Mouse (Mus musculus): ENCODE results near the gene Rce1. TPM values are rescaled to one million over a fixed set of nuclear protein-coding genes. Genes with fewer than 3 reads are reported as not detected.

The Rce1 gene
- polyA plus RNA-seq, 1 experiment from 2014 or later = 37.0 TPM

GRCm38 (mm10) chr19:4583856-4584255 is 41.6 kb downstream of the Rce1 start:
- WGBS = 59% methylated on average over 2 of the region's 2 CpGs
- TF ChIP-seq CTCF (IDR thresholded peaks at IDR 0.05; ENCODE audit: low read depth) = no peak
- no peak for ATAC-seq

GRCm38 (mm10) chr19:4579296-4579695 is 46.1 kb downstream of the Rce1 start:
- ATAC-seq = no peak

More at GRCm38 (mm10) chr19:4583856-4584255, 41.6 kb downstream of the Rce1 start:
- Histone ChIP-seq H3K9me3 (ENCODE audit: control insufficient read depth) (no peaks in the 10 kb centered on the region), H3K36me3 (ENCODE audit: control insufficient read depth, insufficient read depth) (no peaks in the 10 kb centered on the region), H3K9ac (ENCODE audit: low read depth, low read length) (no peak overlapping the region), H3K4me3 (ENCODE audit: low read depth, low read length) (no peak overlapping the region), H3K27ac (ENCODE audit: low read depth, low read length) (no peak overlapping the region), H3K4me1 (replicated peaks; ENCODE audit: control insufficient read depth, insufficient read depth, low read length) (no peaks in the 10 kb centered on the region), H3K4me2 (replicated peaks; ENCODE audit: low read depth) (no peak overlapping the region), H3K27me3 (replicated peaks; ENCODE audit: control insufficient read depth, insufficient read depth, low read length) (no peaks in the 10 kb centered on the region)

GRCm38 (mm10) chr19:4578799-4579198 is 46.6 kb downstream of the Rce1 start:
- Histone ChIP-seq H3K9me3 (ENCODE audit: control insufficient read depth) (no peaks in the 10 kb centered on the region), H3K9ac (ENCODE audit: low read depth, low read length) (no peak overlapping the region), H3K27me3 (replicated peaks; ENCODE audit: control insufficient read depth, insufficient read depth, low read length) (no peaks in the 10 kb centered on the region), H3K4me3 (ENCODE audit: low read depth, low read length) (no peak overlapping the region), H3K4me1 (replicated peaks; ENCODE audit: control insufficient read depth, insufficient read depth, low read length) (no peaks in the 10 kb centered on the region), H3K4me2 (replicated peaks; ENCODE audit: low read depth) (no peak overlapping the region), H3K36me3 (ENCODE audit: control insufficient read depth, insufficient read depth) (no peaks in the 10 kb centered on the region), H3K27ac (ENCODE audit: low read depth, low read length) (no peak overlapping the region)
- 72% methylated on average over 2 of the region's 2 CpGs for WGBS
- TF ChIP-seq CTCF (IDR thresholded peaks at IDR 0.05; ENCODE audit: low read depth) = no peak
- ATAC-seq = no peak

More at GRCm38 (mm10) chr19:4579296-4579695, 46.1 kb downstream of the Rce1 start:
- H3K27ac ChIP-seq (ENCODE audit: low read depth, low read length) = no peak overlapping the region
- no peaks in the 10 kb centered on the region for H3K27me3 ChIP-seq (replicated peaks; ENCODE audit: control insufficient read depth, insufficient read depth, low read length)
- H3K9me3 ChIP-seq (ENCODE audit: control insufficient read depth) = no peaks in the 10 kb centered on the region
- no peak for TF ChIP-seq CTCF (IDR thresholded peaks at IDR 0.05; ENCODE audit: low read depth)
- H3K4me3 ChIP-seq (ENCODE audit: low read depth, low read length) = no peak overlapping the region
- H3K4me2 ChIP-seq (replicated peaks; ENCODE audit: low read depth) = no peak overlapping the region
- no peaks in the 10 kb centered on the region for H3K4me1 ChIP-seq (replicated peaks; ENCODE audit: control insufficient read depth, insufficient read depth, low read length)
- 55% methylated on average over 5 of the region's 5 CpGs for WGBS
- H3K9ac ChIP-seq (ENCODE audit: low read depth, low read length) = no peak overlapping the region
- no peaks in the 10 kb centered on the region for H3K36me3 ChIP-seq (ENCODE audit: control insufficient read depth, insufficient read depth)

GRCm38 (mm10) chr19:4573241-4573640 is 52.2 kb downstream of the Rce1 start:
- H3K36me3 ChIP-seq (ENCODE audit: control insufficient read depth, insufficient read depth) = no peaks in the 10 kb centered on the region
- H3K4me3 ChIP-seq (ENCODE audit: low read depth, low read length) = no peak overlapping the region
- TF ChIP-seq CTCF (IDR thresholded peaks at IDR 0.05; ENCODE audit: low read depth) = peak; percentile 57
- ATAC-seq = no peak
- no peaks in the 10 kb centered on the region for H3K4me1 ChIP-seq (replicated peaks; ENCODE audit: control insufficient read depth, insufficient read depth, low read length)
- WGBS = 85% methylated on average over 1 of the region's 1 CpGs
- H3K4me2 ChIP-seq (replicated peaks; ENCODE audit: low read depth) = no peak overlapping the region
- H3K27me3 ChIP-seq (replicated peaks; ENCODE audit: control insufficient read depth, insufficient read depth, low read length) = no peaks in the 10 kb centered on the region
- H3K9me3 ChIP-seq (ENCODE audit: control insufficient read depth) = no peaks in the 10 kb centered on the region
- H3K27ac ChIP-seq (ENCODE audit: low read depth, low read length) = no peak overlapping the region
- H3K9ac ChIP-seq (ENCODE audit: low read depth, low read length) = no peak overlapping the region

Small RNAs within 50 kb of the gene (microRNA-seq; reads per million reads assigned to microRNA genes)
- not detected for gene Mir6986

Other genes starting within 250 kb of the Rce1 start
- gene Kdm2a, start 227.4 kb downstream of the Rce1 start, polyA plus RNA-seq (2015; fragmentation: Nextera tagmentation; extraction: Ambion mirVana) = 21.0 and 21.2 TPM in 2 replicates
- gene Rhod, start 186.2 kb downstream of the Rce1 start, polyA plus RNA-seq (2015; fragmentation: Nextera tagmentation; extraction: Ambion mirVana) = 54.8 and 60.3 TPM in 2 replicates
- gene Syt12, start 148.2 kb downstream of the Rce1 start, polyA plus RNA-seq (2015; fragmentation: Nextera tagmentation; extraction: Ambion mirVana) = 0.23 and 0.26 TPM in 2 replicates
- gene 2010003K11Rik, start 127.1 kb downstream of the Rce1 start, polyA plus RNA-seq (2015; fragmentation: Nextera tagmentation; extraction: Ambion mirVana) = 156 and 165 TPM in 2 replicates
- 6.1 and 7.0 TPM in 2 replicates for gene Pcx, start 115.2 kb downstream of the Rce1 start, polyA plus RNA-seq (2015; fragmentation: Nextera tagmentation; extraction: Ambion mirVana)
- 4.6 and 4.8 TPM in 2 replicates for gene Lrfn4, start 10.0 kb downstream of the Rce1 start, polyA plus RNA-seq (2015; fragmentation: Nextera tagmentation; extraction: Ambion mirVana)
- gene Gm960, start 73.0 kb upstream of the Rce1 start, polyA plus RNA-seq (2015; fragmentation: Nextera tagmentation; extraction: Ambion mirVana) = 1.0 and 1.1 TPM in 2 replicates
- 0.27 and 0.31 TPM in 2 replicates for gene Sptbn2, start 85.5 kb upstream of the Rce1 start, polyA plus RNA-seq (2015; fragmentation: Nextera tagmentation; extraction: Ambion mirVana)
- 17.0 and 18.3 TPM in 2 replicates for gene Rbm4b, start 130.9 kb upstream of the Rce1 start, polyA plus RNA-seq (2015; fragmentation: Nextera tagmentation; extraction: Ambion mirVana)
- 20.3 and 21.6 TPM in 2 replicates for gene Rbm4, start 168.3 kb upstream of the Rce1 start, polyA plus RNA-seq (2015; fragmentation: Nextera tagmentation; extraction: Ambion mirVana)
- gene Gm21992, start 186.0 kb upstream of the Rce1 start, polyA plus RNA-seq (2015; fragmentation: Nextera tagmentation; extraction: Ambion mirVana) = 18.4 and 19.5 TPM in 2 replicates
- 21.1 and 21.8 TPM in 2 replicates for gene Rbm14, start 186.0 kb upstream of the Rce1 start, polyA plus RNA-seq (2015; fragmentation: Nextera tagmentation; extraction: Ambion mirVana)
- 44.9 and 46.3 TPM in 2 replicates for gene Ccs, start 213.7 kb upstream of the Rce1 start, polyA plus RNA-seq (2015; fragmentation: Nextera tagmentation; extraction: Ambion mirVana)
- gene Ccdc87, start 213.7 kb upstream of the Rce1 start, polyA plus RNA-seq (2015; fragmentation: Nextera tagmentation; extraction: Ambion mirVana) = not detected in 2 replicates
- 15.6 and 16.4 TPM in 2 replicates for gene Ctsf, start 229.5 kb upstream of the Rce1 start, polyA plus RNA-seq (2015; fragmentation: Nextera tagmentation; extraction: Ambion mirVana)

Data from intestine, postnatal 0 days (tissue).